Comparison of ENCODE assay signal across 30 mouse cellular contexts in the genomic region with DNA sequence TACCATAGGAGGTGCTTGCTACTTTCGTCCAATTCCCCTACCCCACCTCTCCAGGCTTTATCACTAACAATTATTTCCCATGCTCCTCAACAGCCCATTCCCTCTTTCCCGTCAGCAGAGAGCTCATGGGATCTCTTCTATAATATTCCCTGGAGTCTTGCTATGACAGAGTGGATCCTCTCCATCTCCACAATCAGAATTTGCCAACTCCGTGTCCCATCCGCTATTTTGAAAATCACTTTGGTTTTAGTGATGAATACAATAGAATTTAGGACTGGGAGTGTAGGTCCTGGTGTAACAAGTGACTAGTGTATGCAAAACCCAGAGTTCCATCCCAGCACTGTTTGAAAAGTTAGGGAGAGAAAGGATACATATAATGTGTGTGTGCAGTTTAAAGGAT.
"Had no signal": no experiment of that assay in that cellular context is flagged by ENCODE, and none has a peak within 500 bp of the region (broad histone marks: within the 10 kb centered on the region; RNA-seq: fewer than 3 reads in every experiment).

No protein-coding gene starts in this region.

- ATAC-seq: liver, embryonic 12.5 days; liver, postnatal 0 days; lung, postnatal 0 days; midbrain, embryonic 15.5 days; midbrain, embryonic 16.5 days had no signal

- H3K4me3 ChIP-seq: limb, embryonic 10.5 days; limb, embryonic 12.5 days; limb, embryonic 13.5 days; limb, embryonic 15.5 days; liver, embryonic 12.5 days; liver, embryonic 13.5 days; liver, embryonic 15.5 days; lung, embryonic 15.5 days; megakaryocyte, embryonic 14.5 days; midbrain, embryonic 10.5 days; midbrain, embryonic 12.5 days; midbrain, embryonic 15.5 days; myocyte; neural tube, embryonic 12.5 days had no signal

- H3K9me3 ChIP-seq: limb, embryonic 10.5 days; limb, embryonic 12.5 days; limb, embryonic 13.5 days; limb, embryonic 15.5 days; liver, embryonic 12.5 days; liver, embryonic 13.5 days; liver, embryonic 15.5 days; lung, embryonic 15.5 days; megakaryocyte, embryonic 14.5 days; midbrain, embryonic 10.5 days; midbrain, embryonic 12.5 days; midbrain, embryonic 15.5 days; neural tube, embryonic 12.5 days had no signal

- H3K27me3 ChIP-seq: limb, embryonic 12.5 days; limb, embryonic 13.5 days; limb, embryonic 15.5 days; liver, embryonic 12.5 days; liver, embryonic 13.5 days; liver, embryonic 15.5 days; lung, embryonic 15.5 days; megakaryocyte, embryonic 14.5 days; midbrain, embryonic 12.5 days; midbrain, embryonic 15.5 days; neural tube, embryonic 12.5 days had no signal

- H3K27ac ChIP-seq: limb, embryonic 10.5 days; limb, embryonic 12.5 days; limb, embryonic 13.5 days; limb, embryonic 15.5 days; liver, embryonic 12.5 days; liver, embryonic 13.5 days; liver, embryonic 14.5 days; liver, embryonic 15.5 days; lung, embryonic 15.5 days; macrophage; midbrain, embryonic 10.5 days; midbrain, embryonic 12.5 days; midbrain, embryonic 15.5 days; neural tube, embryonic 12.5 days had no signal

- H3K4me1 ChIP-seq: limb, embryonic 10.5 days; limb, embryonic 12.5 days; limb, embryonic 13.5 days; limb, embryonic 15.5 days; liver, embryonic 12.5 days; liver, embryonic 13.5 days; liver, embryonic 15.5 days; lung, embryonic 15.5 days; megakaryocyte, embryonic 14.5 days; midbrain, embryonic 10.5 days; midbrain, embryonic 12.5 days; midbrain, embryonic 15.5 days; neural tube, embryonic 12.5 days had no signal

- H3K4me2 ChIP-seq: limb, embryonic 12.5 days; limb, embryonic 13.5 days; limb, embryonic 15.5 days; liver, embryonic 11.5 days; liver, embryonic 12.5 days; liver, embryonic 13.5 days; liver, embryonic 15.5 days; lung, embryonic 14.5 days; lung, embryonic 15.5 days; midbrain, embryonic 12.5 days; midbrain, embryonic 15.5 days; neural tube, embryonic 12.5 days had no signal

- H3K9ac ChIP-seq: limb, embryonic 12.5 days; limb, embryonic 13.5 days; limb, embryonic 15.5 days; liver, embryonic 12.5 days; liver, embryonic 13.5 days; liver, embryonic 14.5 days; liver, embryonic 15.5 days; liver, postnatal 0 days; lung, embryonic 14.5 days; lung, embryonic 15.5 days; midbrain, embryonic 12.5 days; midbrain, embryonic 15.5 days; neural tube, embryonic 12.5 days had no signal

- DNase-seq: left cerebral cortex, postnatal 4 days; liver; liver, embryonic 13.5 days; liver, postnatal 0 days; lung, adult 18-20 months; lung, adult 2 months; lung, embryonic 14.5 days; lung, postnatal 10 days; lung, postnatal 14 days; lung, postnatal 36 days; lung, postnatal 4 days; midbrain, embryonic 14.5 days had no signal
